Comparison of ENCODE assay signal across 1 mouse cellular context in the genomic region with DNA sequence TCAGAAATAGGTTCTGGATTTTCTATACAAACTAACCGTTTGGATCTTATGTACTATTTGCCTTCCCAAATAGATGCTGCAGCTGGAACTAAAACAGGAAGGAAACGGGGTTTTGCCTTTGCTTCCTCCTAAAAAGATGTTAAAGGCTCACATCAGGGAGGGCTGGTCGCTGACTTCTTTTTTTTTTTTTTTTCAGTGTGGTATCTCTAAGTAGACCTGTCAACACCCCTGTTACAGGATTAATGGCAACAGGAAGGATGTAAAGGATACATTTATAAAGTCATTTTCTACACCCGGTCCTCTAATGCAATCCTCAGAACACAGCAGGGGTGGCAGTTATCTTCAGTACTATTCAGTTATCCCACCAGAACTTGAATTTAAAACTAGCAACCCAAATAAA.
TF ChIP-seq lines count a peak whose summit lies in the region.

No protein-coding gene starts in this region.

TF ChIP-seq in MEL, 35 proteins besides CTCF, POLR2A, EP300 and RAD21 (continued from another document):
- 0 out of 2 replicates have a peak, but pooled peaks have one; percentile 7 for TF ChIP-seq RCOR1 (IDR thresholded peaks at IDR 0.05; ENCODE audit: low read depth, low read length)
